Mouse (Mus musculus): ENCODE measurements at regions not wholly inside any gene's neighbourhood (a gene's known extent, or its start where the extent isn't known, plus 50 kb on each side); places are given as distances from the start of the nearest gene placed in this dataset.
"Not testable (repeated sequence)": the region's sequence is repeated elsewhere in the genome, so short reads cannot be mapped to it uniquely, and the experiment has no call there.

- no peaks in the 10 kb centered on the region for H3K27me3 ChIP-seq (ENCODE audit: control insufficient read depth, insufficient read depth, low read length)
- no peak overlapping the region for H3K4me2 ChIP-seq (ENCODE audit: low read depth, low read length, severe bottlenecking)
- ATAC-seq (replicated peaks; ENCODE audit: low FRiP score) (no peak), DNase-seq (ENCODE audit: low spot score) (no peak)
- H3K9ac ChIP-seq (ENCODE audit: low read length) = no peak overlapping the region
- H3K4me1 ChIP-seq (replicated peaks; ENCODE audit: control insufficient read depth, insufficient read depth, low read length) = no peaks in the 10 kb centered on the region; the same call in 1 of the 2 replicates
- H3K4me3 ChIP-seq (ENCODE audit: low read depth, low read length) = no peak overlapping the region
- no peaks in the 10 kb centered on the region for H3K9me3 ChIP-seq (ENCODE audit: control insufficient read depth, low read length)
- 78% methylated on average over 6 of the region's 6 CpGs for WGBS
- H3K27ac ChIP-seq (ENCODE audit: low read depth, low read length) = no peak overlapping the region
- no peaks in the 10 kb centered on the region for H3K36me3 ChIP-seq (ENCODE audit: control insufficient read depth, insufficient read depth, low read length)
Measured at GRCm38 (mm10) chr11:45398188-45398587, 453.7 kb upstream of the Clint1 start.

GRCm38 (mm10) chr11:45404377-45405029 is 447.3 kb upstream of the Clint1 start:
- Histone ChIP-seq H3K27me3 (ENCODE audit: control insufficient read depth, insufficient read depth, low read length) (no peaks in the 10 kb centered on the region), H3K36me3 (ENCODE audit: control insufficient read depth, insufficient read depth, low read length) (no peaks in the 10 kb centered on the region), H3K9ac (ENCODE audit: low read length) (no peak overlapping the region), H3K4me1 (replicated peaks; ENCODE audit: control insufficient read depth, insufficient read depth, low read length) (no peaks in the 10 kb centered on the region), H3K4me2 (ENCODE audit: low read depth, low read length, severe bottlenecking) (no peak overlapping the region), H3K9me3 (ENCODE audit: control insufficient read depth, low read length) (no peaks in the 10 kb centered on the region), H3K4me3 (ENCODE audit: low read depth, low read length) (no peak overlapping the region), H3K27ac (ENCODE audit: low read depth, low read length) (no peak overlapping the region)
- DNase-seq (ENCODE audit: low spot score) = no peak
- 83% methylated on average over 10 of the region's 10 CpGs for WGBS
- ATAC-seq (replicated peaks; ENCODE audit: low FRiP score) = no peak

GRCm38 (mm10) chr11:45424066-45424465 is 427.8 kb upstream of the Clint1 start:
- not testable (repeated sequence) for H3K27ac ChIP-seq (ENCODE audit: low read depth, low read length); DNase-seq (ENCODE audit: low spot score); H3K4me3 ChIP-seq (ENCODE audit: low read depth, low read length)

GRCm38 (mm10) chr11:45440937-45441720 is 410.7 kb upstream of the Clint1 start:
- Histone ChIP-seq H3K9ac (ENCODE audit: low read length) (no peak overlapping the region), H3K36me3 (ENCODE audit: control insufficient read depth, insufficient read depth, low read length) (no peaks in the 10 kb centered on the region), H3K9me3 (ENCODE audit: control insufficient read depth, low read length) (no peaks in the 10 kb centered on the region), H3K4me1 (replicated peaks; ENCODE audit: control insufficient read depth, insufficient read depth, low read length) (no peaks in the 10 kb centered on the region), H3K27ac (ENCODE audit: low read depth, low read length) (no peak overlapping the region), H3K4me3 (ENCODE audit: low read depth, low read length) (no peak overlapping the region), H3K4me2 (ENCODE audit: low read depth, low read length, severe bottlenecking) (no peak overlapping the region), H3K27me3 (ENCODE audit: control insufficient read depth, insufficient read depth, low read length) (no peaks in the 10 kb centered on the region)
- ATAC-seq (replicated peaks; ENCODE audit: low FRiP score) = no peak
- no peak for DNase-seq (ENCODE audit: low spot score)
- WGBS = 75% methylated on average over 3 of the region's 3 CpGs

More at GRCm38 (mm10) chr11:45424066-45424465, 427.8 kb upstream of the Clint1 start:
- H3K27me3 ChIP-seq (ENCODE audit: control insufficient read depth, insufficient read depth, low read length); ATAC-seq (replicated peaks; ENCODE audit: low FRiP score); H3K4me2 ChIP-seq (ENCODE audit: low read depth, low read length, severe bottlenecking); H3K4me1 ChIP-seq (replicated peaks; ENCODE audit: control insufficient read depth, insufficient read depth, low read length); H3K36me3 ChIP-seq (ENCODE audit: control insufficient read depth, insufficient read depth, low read length); H3K9ac ChIP-seq (ENCODE audit: low read length); H3K9me3 ChIP-seq (ENCODE audit: control insufficient read depth, low read length): not testable (repeated sequence)

GRCm38 (mm10) chr11:45446512-45446911 is 405.3 kb upstream of the Clint1 start:
- WGBS = 84% methylated on average over 2 of the region's 2 CpGs
- Histone ChIP-seq H3K9me3 (ENCODE audit: control insufficient read depth, low read length) (no peaks in the 10 kb centered on the region), H3K4me2 (ENCODE audit: low read depth, low read length, severe bottlenecking) (no peak overlapping the region), H3K4me1 (replicated peaks; ENCODE audit: control insufficient read depth, insufficient read depth, low read length) (no peaks in the 10 kb centered on the region), H3K36me3 (ENCODE audit: control insufficient read depth, insufficient read depth, low read length) (no peaks in the 10 kb centered on the region), H3K9ac (ENCODE audit: low read length) (no peak overlapping the region), H3K27me3 (ENCODE audit: control insufficient read depth, insufficient read depth, low read length) (no peaks in the 10 kb centered on the region), H3K27ac (ENCODE audit: low read depth, low read length) (no peak overlapping the region), H3K4me3 (ENCODE audit: low read depth, low read length) (no peak overlapping the region)
- DNase-seq (ENCODE audit: low spot score) = no peak
- no peak for ATAC-seq (replicated peaks; ENCODE audit: low FRiP score)

GRCm38 (mm10) chr11:45454234-45454633 is 397.6 kb upstream of the Clint1 start:
- Histone ChIP-seq H3K4me2 (ENCODE audit: low read depth, low read length, severe bottlenecking) (no peak overlapping the region), H3K27ac (ENCODE audit: low read depth, low read length) (no peak overlapping the region), H3K4me3 (ENCODE audit: low read depth, low read length) (no peak overlapping the region), H3K9me3 (ENCODE audit: control insufficient read depth, low read length) (no peaks in the 10 kb centered on the region), H3K36me3 (ENCODE audit: control insufficient read depth, insufficient read depth, low read length) (no peaks in the 10 kb centered on the region), H3K4me1 (replicated peaks; ENCODE audit: control insufficient read depth, insufficient read depth, low read length) (no peaks in the 10 kb centered on the region), H3K9ac (ENCODE audit: low read length) (no peak overlapping the region), H3K27me3 (ENCODE audit: control insufficient read depth, insufficient read depth, low read length) (no peaks in the 10 kb centered on the region)
- ATAC-seq (replicated peaks; ENCODE audit: low FRiP score) = no peak
- WGBS = 64% methylated on average over 5 of the region's 5 CpGs
- no peak for DNase-seq (ENCODE audit: low spot score)

- ATAC-seq (replicated peaks; ENCODE audit: low FRiP score) (no peak), DNase-seq (ENCODE audit: low spot score) (no peak)
- WGBS = 74% methylated on average over 3 of the region's 3 CpGs
- Histone ChIP-seq H3K9ac (ENCODE audit: low read length) (no peak overlapping the region), H3K4me1 (replicated peaks; ENCODE audit: control insufficient read depth, insufficient read depth, low read length) (no peaks in the 10 kb centered on the region), H3K36me3 (ENCODE audit: control insufficient read depth, insufficient read depth, low read length) (no peaks in the 10 kb centered on the region), H3K9me3 (ENCODE audit: control insufficient read depth, low read length) (no peaks in the 10 kb centered on the region), H3K27me3 (ENCODE audit: control insufficient read depth, insufficient read depth, low read length) (no peaks in the 10 kb centered on the region), H3K27ac (ENCODE audit: low read depth, low read length) (no peak overlapping the region), H3K4me2 (ENCODE audit: low read depth, low read length, severe bottlenecking) (no peak overlapping the region), H3K4me3 (ENCODE audit: low read depth, low read length) (no peak overlapping the region)
Measured at GRCm38 (mm10) chr11:45454933-45455332, 396.9 kb upstream of the Clint1 start.

GRCm38 (mm10) chr11:45456724-45457123 is 395.1 kb upstream of the Clint1 start:
- H3K27ac ChIP-seq (ENCODE audit: low read depth, low read length) = no peak overlapping the region
- H3K4me3 ChIP-seq (ENCODE audit: low read depth, low read length) = no peak overlapping the region
- H3K36me3 ChIP-seq (ENCODE audit: control insufficient read depth, insufficient read depth, low read length) = no peaks in the 10 kb centered on the region
- DNase-seq (ENCODE audit: low spot score) = no peak
- H3K9ac ChIP-seq (ENCODE audit: low read length) = no peak overlapping the region
- H3K4me1 ChIP-seq (replicated peaks; ENCODE audit: control insufficient read depth, insufficient read depth, low read length) = no peaks in the 10 kb centered on the region
- no peak for ATAC-seq (replicated peaks; ENCODE audit: low FRiP score)
- WGBS = 70% methylated on average over 3 of the region's 3 CpGs
- H3K27me3 ChIP-seq (ENCODE audit: control insufficient read depth, insufficient read depth, low read length) = no peaks in the 10 kb centered on the region
- no peak overlapping the region for H3K4me2 ChIP-seq (ENCODE audit: low read depth, low read length, severe bottlenecking)
- no peaks in the 10 kb centered on the region for H3K9me3 ChIP-seq (ENCODE audit: control insufficient read depth, low read length)

- ATAC-seq (replicated peaks; ENCODE audit: low FRiP score) (no peak), DNase-seq (ENCODE audit: low spot score) (no peak)
- no peak overlapping the region for H3K27ac ChIP-seq (ENCODE audit: low read depth, low read length)
- no peak overlapping the region for H3K4me3 ChIP-seq (ENCODE audit: low read depth, low read length)
- H3K36me3 ChIP-seq (ENCODE audit: control insufficient read depth, insufficient read depth, low read length) = no peaks in the 10 kb centered on the region
- no peaks in the 10 kb centered on the region for H3K4me1 ChIP-seq (replicated peaks; ENCODE audit: control insufficient read depth, insufficient read depth, low read length)
- no peaks in the 10 kb centered on the region for H3K27me3 ChIP-seq (ENCODE audit: control insufficient read depth, insufficient read depth, low read length)
- H3K9me3 ChIP-seq (ENCODE audit: control insufficient read depth, low read length) = no peaks in the 10 kb centered on the region
- 80% methylated on average over 4 of the region's 4 CpGs for WGBS
- no peak overlapping the region for H3K9ac ChIP-seq (ENCODE audit: low read length)
- no peak overlapping the region for H3K4me2 ChIP-seq (ENCODE audit: low read depth, low read length, severe bottlenecking)
Measured at GRCm38 (mm10) chr11:45457597-45457996, 394.3 kb upstream of the Clint1 start.

All from forebrain, embryonic 11.5 days (tissue).